Mouse (Mus musculus) stomach, embryonic 16.5 days (tissue): ENCODE results near the gene Gm21970. TPM values are rescaled to one million over a fixed set of nuclear protein-coding genes. Genes with fewer than 3 reads are reported as not detected.

ENCODE experiments used
- ATAC-seq: fragments of 200-750 bp; cut with Nextera tagmentation; 2 replicates; pipeline ENCODE4 v1.8.0; 2017; ENCODE audit warnings: moderate number of reproducible peaks, moderate TSS enrichment; ENCODE audit not compliant: insufficient read depth, low FRiP score
- H3K27ac ChIP-seq: fragments of 300-500 bp; sonication (generic); 2 replicates; pipeline ENCODE4 v1.5.1; 2014; ENCODE audit warnings: low read length
- H3K27me3 ChIP-seq: fragments of 300-500 bp; sonication (generic); 2 replicates; pipeline ENCODE4 v1.6.1; 2014; ENCODE audit warnings: low read length, control low read depth, mixed read lengths; ENCODE audit not compliant: control insufficient read depth, insufficient read depth
- H3K36me3 ChIP-seq: fragments of 300-500 bp; sonication (generic); 2 replicates; pipeline ENCODE4 v1.6.1; 2014; ENCODE audit warnings: low read length; ENCODE audit not compliant: control insufficient read depth, insufficient read depth
- H3K4me1 ChIP-seq: fragments of 300-500 bp; sonication (generic); 2 replicates; pipeline ENCODE4 v1.6.1; 2014; ENCODE audit warnings: low read length, control low read depth, mixed read lengths; ENCODE audit not compliant: control insufficient read depth, insufficient read depth
- H3K4me2 ChIP-seq: fragments of 300-500 bp; sonication (generic); 2 replicates; pipeline ENCODE4 v1.6.1; 2014; ENCODE audit warnings: low read depth, low read length, mixed read lengths
- H3K4me3 ChIP-seq: fragments of 300-500 bp; sonication (generic); replicated peaks from 2 replicates; pipeline ENCODE4 v1.5.1; 2014; ENCODE audit warnings: mild to moderate bottlenecking, low read length
- H3K9ac ChIP-seq: fragments of 300-500 bp; sonication (generic); 2 replicates; pipeline ENCODE4 v1.6.1; 2014; ENCODE audit warnings: low read length
- H3K9me3 ChIP-seq: fragments of 300-500 bp; sonication (generic); replicated peaks from 2 replicates; pipeline ENCODE4 v1.6.1; 2016; ENCODE audit warnings: low read length, control low read depth; ENCODE audit not compliant: control insufficient read depth
- WGBS: fragments of 180-500 bp; shearing (Covaris S2); extraction: QIAGEN DNeasy Blood & Tissue Kit; methylation state at CpG from one replicate; pipeline ENCODE4 v1.1.7; 2014; 5-methylcytosine and 5-hydroxymethylcytosine counted together
- polyA plus RNA-seq: library from polyadenylated mRNA; unstranded; fragments of >200 nt; fragmentation: Nextera tagmentation; extraction: Ambion mirVana; gene quantifications from 2 replicates; pipeline ENCODE4 v1.2.1, GENCODE M21; 2015

Gene Gm21970
- polyA plus RNA-seq, 1 experiment from 2014 or later, result not detected

DNA sequence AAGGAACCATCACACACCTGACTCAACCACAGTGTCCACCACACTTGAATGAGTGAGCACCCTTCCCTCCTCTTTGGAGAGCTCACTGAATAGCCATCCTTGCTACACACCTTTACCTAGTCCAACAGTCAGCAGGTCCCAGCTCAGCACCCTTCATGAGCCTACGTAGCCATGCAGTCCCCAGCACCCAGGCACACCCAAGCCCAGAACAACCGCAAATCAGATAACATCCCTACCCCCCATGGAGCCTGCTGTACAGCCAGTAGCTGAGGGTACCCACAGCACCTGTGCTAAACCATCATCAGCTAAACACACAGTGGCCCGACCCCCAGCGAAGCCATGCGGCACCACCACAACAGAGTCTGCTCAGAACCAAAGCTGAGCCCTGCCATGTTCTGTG is 56.6 kb downstream of the Gm21970 start:
- 84% methylated on average over 5 of the region's 5 CpGs for WGBS
- H3K27me3 ChIP-seq, result no peaks in the 10 kb centered on the region
- H3K27ac ChIP-seq, result no peak overlapping the region
- H3K9ac ChIP-seq, result no peak overlapping the region
- no peak for ATAC-seq
- no peaks in the 10 kb centered on the region for H3K36me3 ChIP-seq
- H3K4me2 ChIP-seq, result no peak overlapping the region
- peaks cover 16% of the 10 kb centered on the region for H3K4me1 ChIP-seq
- no peak overlapping the region for H3K4me3 ChIP-seq
- no peaks in the 10 kb centered on the region for H3K9me3 ChIP-seq

DNA sequence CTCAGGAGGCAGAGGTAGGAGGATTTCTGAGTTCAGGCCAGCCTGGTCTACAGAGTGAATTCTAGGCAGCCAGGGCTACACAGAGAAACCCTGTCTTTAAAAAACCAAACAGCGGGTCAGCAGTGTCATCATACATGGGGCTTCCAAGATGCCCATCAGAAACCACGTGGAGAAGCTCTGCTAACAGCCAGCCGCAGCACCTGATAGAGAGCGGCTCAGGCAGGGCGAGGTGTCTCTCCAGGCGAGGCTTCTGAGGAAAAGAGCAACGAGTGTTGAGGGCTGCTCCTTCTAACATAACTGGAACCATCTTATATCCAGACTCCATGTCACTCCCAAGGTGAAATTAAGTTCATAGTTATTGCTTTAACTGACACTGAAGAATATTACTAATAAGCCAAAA is 57.4 kb downstream of the Gm21970 start:
- H3K27me3 ChIP-seq, result no peaks in the 10 kb centered on the region
- H3K36me3 ChIP-seq, result no peaks in the 10 kb centered on the region
- WGBS, result 79% methylated on average over 7 of the region's 7 CpGs
- peaks cover 16% of the 10 kb centered on the region for H3K4me1 ChIP-seq
- no peak overlapping the region for H3K9ac ChIP-seq
- ATAC-seq, result no peak
- no peak overlapping the region for H3K4me3 ChIP-seq
- no peak overlapping the region for H3K4me2 ChIP-seq
- no peak overlapping the region for H3K27ac ChIP-seq
- no peaks in the 10 kb centered on the region for H3K9me3 ChIP-seq

DNA sequence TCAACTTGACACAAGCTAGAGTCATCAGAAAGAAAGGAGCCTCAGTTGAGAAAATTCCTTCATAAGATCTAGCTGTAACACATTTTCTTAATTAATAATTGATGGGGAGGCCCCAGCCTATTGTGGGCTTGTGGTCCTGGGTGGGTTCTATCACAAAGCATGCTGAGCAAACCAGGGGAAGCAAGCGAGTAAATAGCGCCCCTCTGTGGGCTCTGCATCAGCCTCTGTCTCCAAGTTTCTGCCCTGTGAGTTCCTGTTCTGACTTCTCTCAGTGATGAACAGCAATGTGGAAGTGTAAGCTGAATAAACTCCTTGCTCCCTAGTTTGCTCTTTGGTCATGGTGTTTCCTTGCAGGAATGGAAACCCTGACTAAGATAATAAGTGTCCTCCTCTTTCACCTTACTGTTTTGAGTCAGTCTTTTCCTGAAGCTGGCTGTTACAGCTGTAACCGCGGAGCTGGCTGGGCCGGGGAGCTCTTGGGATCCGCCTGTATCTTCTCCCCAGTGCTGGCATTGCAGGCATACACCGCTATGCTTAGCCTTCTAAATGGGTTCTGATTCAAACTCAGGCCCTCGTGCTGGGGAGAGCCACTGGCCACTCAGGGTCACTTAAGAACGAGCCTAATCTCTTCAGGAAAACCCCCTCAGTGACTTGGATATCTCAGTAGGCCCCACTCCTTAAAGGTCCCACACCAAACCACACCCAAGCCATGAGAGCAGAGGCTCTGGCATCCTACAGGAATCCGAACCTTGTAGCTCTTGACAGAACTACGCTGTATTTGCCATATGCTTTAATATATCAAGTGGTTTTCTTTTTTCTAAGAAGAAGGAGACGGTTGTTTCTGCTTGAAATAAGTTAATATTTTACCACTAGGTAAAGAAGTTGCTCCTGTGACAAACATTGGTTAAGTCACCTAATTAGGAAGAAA is 58.9 kb downstream of the Gm21970 start:
- H3K27ac ChIP-seq, result no peak overlapping the region
- no peaks in the 10 kb centered on the region for H3K27me3 ChIP-seq
- peaks cover 16% of the 10 kb centered on the region for H3K4me1 ChIP-seq
- H3K9ac ChIP-seq, result no peak overlapping the region
- WGBS, result 72% methylated on average over 12 of the region's 12 CpGs
- H3K4me3 ChIP-seq, result no peak overlapping the region
- ATAC-seq, result no peak
- H3K36me3 ChIP-seq, result no peaks in the 10 kb centered on the region
- no peak overlapping the region for H3K4me2 ChIP-seq
- H3K9me3 ChIP-seq, result no peaks in the 10 kb centered on the region

DNA sequence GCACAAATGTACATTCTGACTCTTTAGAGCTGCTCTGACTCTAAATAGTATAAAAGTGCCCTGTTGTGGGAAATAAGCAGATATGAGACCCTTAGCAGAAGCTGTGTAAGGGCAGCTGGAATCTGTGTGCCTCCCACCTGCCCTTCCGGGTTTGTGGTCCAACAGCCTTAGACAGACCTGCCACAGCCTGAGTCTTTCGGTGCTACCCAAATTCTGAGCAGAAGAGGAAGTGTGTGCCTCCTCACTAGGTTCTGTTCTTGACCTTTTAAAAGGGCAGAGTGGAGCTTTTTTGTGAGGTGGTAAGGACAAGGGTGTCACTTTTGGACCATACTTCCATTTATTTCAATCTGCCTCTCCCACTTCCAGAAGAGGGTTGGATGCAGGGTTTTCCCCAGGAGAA is 60.4 kb downstream of the Gm21970 start:
- no peak overlapping the region for H3K4me3 ChIP-seq
- peak overlapping the region; percentile 62 for H3K27ac ChIP-seq
- H3K4me2 ChIP-seq, result no peak overlapping the region
- H3K4me1 ChIP-seq, result peaks cover 16% of the 10 kb centered on the region
- WGBS, result 70% methylated on average over 2 of the region's 2 CpGs
- no peaks in the 10 kb centered on the region for H3K27me3 ChIP-seq
- H3K9me3 ChIP-seq, result no peaks in the 10 kb centered on the region
- H3K36me3 ChIP-seq, result no peaks in the 10 kb centered on the region
- ATAC-seq, result no peak
- 0 out of 2 replicates have a peak overlapping the region, but pooled peaks have one; percentile 11 for H3K9ac ChIP-seq

DNA sequence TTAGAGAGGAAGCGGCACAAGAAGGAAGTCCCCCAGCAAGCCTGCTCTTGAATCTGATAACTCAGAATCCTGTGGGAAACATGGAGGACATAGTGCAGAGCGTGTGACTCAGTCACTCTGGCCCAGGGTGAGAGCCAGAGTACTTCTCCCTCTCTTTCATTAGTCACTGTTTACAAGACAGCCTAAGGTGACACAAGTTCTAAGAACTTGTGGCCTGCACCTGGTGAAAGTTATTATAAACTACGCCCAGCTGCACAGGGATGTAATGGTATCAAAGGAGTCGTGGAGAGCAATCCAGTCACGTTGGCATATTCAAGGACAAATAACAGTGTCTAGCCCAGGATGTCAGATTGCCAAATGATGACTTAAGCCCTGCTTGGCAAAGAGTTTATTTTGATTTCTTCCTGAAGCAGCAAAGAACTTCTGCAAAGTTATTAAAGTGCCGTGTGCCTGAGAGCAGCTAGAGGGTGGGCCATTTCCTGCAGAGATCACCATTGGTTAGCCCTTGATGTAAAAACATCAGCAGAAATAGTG is 60.9 kb downstream of the Gm21970 start:
- peak; percentile 80; the same call in 1 of the 2 replicates for ATAC-seq
- Histone ChIP-seq H3K9ac (0 out of 2 replicates have a peak overlapping the region, but pooled peaks have one; percentile 11), H3K27ac (no peak overlapping the region), H3K4me1 (peaks cover 11% of the 10 kb centered on the region), H3K27me3 (no peaks in the 10 kb centered on the region), H3K36me3 (no peaks in the 10 kb centered on the region), H3K4me3 (no peak overlapping the region), H3K4me2 (no peak overlapping the region), H3K9me3 (no peaks in the 10 kb centered on the region)
- WGBS, result 27% methylated on average over 6 of the region's 6 CpGs

DNA sequence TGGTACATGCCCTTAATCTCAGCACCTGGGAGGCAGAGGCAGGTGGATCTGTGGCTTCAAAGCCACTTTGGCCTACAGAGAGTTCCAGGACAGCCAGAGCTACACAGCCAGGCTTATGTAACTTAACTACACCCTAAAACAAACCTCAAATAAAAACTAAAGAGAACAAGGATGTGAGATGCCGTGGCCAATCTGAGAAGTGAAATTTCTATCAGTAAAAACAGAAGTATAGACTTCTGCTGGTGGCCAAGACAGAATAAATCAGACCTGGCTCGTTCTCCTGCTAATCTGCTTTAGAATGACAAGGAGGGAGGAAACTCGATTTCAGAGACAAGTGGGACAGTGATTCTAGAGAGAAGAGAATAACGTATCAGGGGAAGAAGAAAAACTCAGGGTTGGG is 64.3 kb downstream of the Gm21970 start:
- ATAC-seq, result no peak
- H3K27me3 ChIP-seq, result no peaks in the 10 kb centered on the region
- H3K9ac ChIP-seq, result no peak overlapping the region
- WGBS, result 66% methylated on average over 4 of the region's 4 CpGs
- H3K4me2 ChIP-seq, result no peak overlapping the region
- no peaks in the 10 kb centered on the region for H3K36me3 ChIP-seq
- H3K4me3 ChIP-seq, result no peak overlapping the region
- no peaks in the 10 kb centered on the region for H3K9me3 ChIP-seq
- H3K4me1 ChIP-seq, result peaks cover 7% of the 10 kb centered on the region
- no peak overlapping the region for H3K27ac ChIP-seq

DNA sequence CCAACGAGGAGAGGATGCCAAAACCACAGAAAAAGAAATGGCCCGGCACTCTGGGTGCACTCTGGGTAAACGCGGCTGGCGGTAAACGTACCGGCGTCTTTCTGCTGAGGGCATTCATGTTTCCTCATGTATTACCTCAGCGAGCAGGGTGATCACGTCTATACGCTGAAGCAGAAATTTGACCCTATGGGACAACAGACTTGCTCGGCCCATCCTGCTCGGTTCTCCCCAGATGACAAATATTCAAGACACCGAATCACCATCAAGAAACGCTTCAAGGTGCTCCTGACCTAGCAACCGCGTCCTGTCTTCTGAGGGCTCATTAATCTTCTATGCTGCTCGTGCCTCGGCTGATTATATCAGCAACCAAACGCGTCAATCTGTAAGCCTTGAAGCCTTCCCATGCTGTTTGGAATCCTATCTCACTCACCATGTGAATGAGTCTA is 66.8 kb downstream of the Gm21970 start:
- Histone ChIP-seq H3K4me2 (no peak overlapping the region), H3K27ac (no peak overlapping the region), H3K27me3 (no peaks in the 10 kb centered on the region), H3K4me3 (no peak overlapping the region), H3K4me1 (no peaks in the 10 kb centered on the region), H3K9me3 (no peaks in the 10 kb centered on the region), H3K36me3 (no peaks in the 10 kb centered on the region), H3K9ac (no peak overlapping the region)
- no peak for ATAC-seq
- 62% methylated on average over 21 of the region's 21 CpGs for WGBS

DNA sequence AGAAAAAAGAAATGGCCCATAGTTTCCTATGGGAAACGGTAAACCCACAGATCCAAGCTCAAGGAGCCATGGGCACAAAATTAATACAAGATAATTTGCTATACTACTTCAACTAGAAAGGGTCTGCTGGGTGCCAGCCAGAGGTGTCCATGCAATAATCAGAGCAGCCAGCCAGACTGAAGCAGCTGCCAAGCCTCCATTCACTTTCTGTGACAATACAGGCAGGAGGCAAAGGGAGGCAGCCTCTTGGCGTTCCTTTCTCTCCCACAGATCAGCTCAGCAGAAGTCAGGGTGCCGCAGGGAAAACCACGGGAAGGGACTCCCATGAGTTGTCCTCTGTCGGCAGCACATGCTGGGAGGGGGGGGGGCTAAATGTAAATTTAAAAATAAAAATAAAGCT is 67.5 kb downstream of the Gm21970 start:
- H3K9ac ChIP-seq, result peak overlapping the region; percentile 10; the same call in 1 of the 2 replicates
- H3K27ac ChIP-seq, result no peak overlapping the region
- 65% methylated on average over 5 of the region's 5 CpGs for WGBS
- no peak overlapping the region for H3K4me2 ChIP-seq
- no peak overlapping the region for H3K4me3 ChIP-seq
- H3K9me3 ChIP-seq, result no peaks in the 10 kb centered on the region
- H3K36me3 ChIP-seq, result no peaks in the 10 kb centered on the region
- H3K27me3 ChIP-seq, result no peaks in the 10 kb centered on the region
- H3K4me1 ChIP-seq, result no peaks in the 10 kb centered on the region
- ATAC-seq, result no peak

DNA sequence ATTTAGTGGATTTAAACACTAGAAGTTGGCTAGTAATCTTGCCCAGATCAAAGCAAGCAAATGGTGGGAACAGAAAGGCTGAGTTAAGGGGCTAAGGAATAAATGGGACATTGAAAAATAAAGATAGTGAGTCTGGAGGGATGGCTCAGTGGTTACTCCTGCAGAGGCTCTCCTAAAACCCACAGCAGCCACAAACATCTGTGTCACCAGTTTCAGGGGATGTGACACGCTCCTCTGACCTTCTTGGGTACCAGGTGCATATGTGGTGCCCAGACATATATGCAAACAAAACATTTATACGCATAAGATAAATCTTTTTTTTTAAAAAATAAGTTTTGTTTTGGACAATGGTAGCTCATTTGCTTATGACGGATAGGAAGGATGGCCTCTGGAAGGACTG is 67.9 kb downstream of the Gm21970 start:
- WGBS, result 87% methylated on average over 3 of the region's 3 CpGs
- Histone ChIP-seq H3K4me2 (no peak overlapping the region), H3K27ac (no peak overlapping the region), H3K4me3 (no peak overlapping the region), H3K9ac (no peak overlapping the region), H3K27me3 (no peaks in the 10 kb centered on the region), H3K4me1 (no peaks in the 10 kb centered on the region), H3K36me3 (no peaks in the 10 kb centered on the region), H3K9me3 (no peaks in the 10 kb centered on the region)
- no peak for ATAC-seq
